Mouse (Mus musculus): ENCODE measurements around the gene Pafah1b1.

The Pafah1b1 gene

GRCm38 (mm10) chr11:74724235-74724791 lies at the start of gene Pafah1b1:
TSS of gene Pafah1b1 (minus strand) at chr11:74724670.
- peak; percentile 35 for DNase-seq (ENCODE audit: extremely low read depth, low read depth)

DNA sequence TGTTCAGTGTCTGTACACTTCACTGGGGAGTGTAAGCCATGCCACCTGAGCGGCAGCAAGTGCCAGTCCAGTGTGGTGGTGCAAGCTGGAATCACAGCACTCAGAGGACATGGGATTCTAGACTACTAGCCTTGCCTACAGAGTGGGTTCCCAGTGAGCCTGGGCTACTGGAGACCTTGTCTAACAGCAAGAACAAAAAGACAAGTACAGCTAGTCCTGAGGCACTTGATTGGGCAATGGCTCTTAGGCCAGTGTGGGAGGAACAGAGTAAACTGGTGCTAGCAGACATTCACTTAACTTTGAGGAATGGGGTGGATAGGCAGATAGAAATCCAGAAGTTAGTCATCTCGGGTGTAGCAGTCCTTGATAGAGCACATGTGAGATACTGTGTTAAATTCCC lies 47.9 kb upstream of the Pafah1b1 start:
- DNase-seq (ENCODE audit: extremely low read depth, low read depth) = no peak

GRCm38 (mm10) chr11:74771650-74772049 lies 47.2 kb upstream of the Pafah1b1 start:
- DNase-seq (ENCODE audit: extremely low read depth, low read depth) = peak; percentile 6

- peak; percentile 23 for DNase-seq (ENCODE audit: extremely low read depth, low read depth)
These were observed 46.8 kb upstream of the Pafah1b1 start for GRCm38 (mm10) chr11:74771234-74771633.

GRCm38 (mm10) chr11:74770595-74771207 lies 46.2 kb upstream of the Pafah1b1 start, which contains the start of gene Mettl16:
TSS of gene Mettl16 (plus strand) at chr11:74770830.
- DNase-seq (ENCODE audit: extremely low read depth, low read depth) = peak; percentile 93

DNA sequence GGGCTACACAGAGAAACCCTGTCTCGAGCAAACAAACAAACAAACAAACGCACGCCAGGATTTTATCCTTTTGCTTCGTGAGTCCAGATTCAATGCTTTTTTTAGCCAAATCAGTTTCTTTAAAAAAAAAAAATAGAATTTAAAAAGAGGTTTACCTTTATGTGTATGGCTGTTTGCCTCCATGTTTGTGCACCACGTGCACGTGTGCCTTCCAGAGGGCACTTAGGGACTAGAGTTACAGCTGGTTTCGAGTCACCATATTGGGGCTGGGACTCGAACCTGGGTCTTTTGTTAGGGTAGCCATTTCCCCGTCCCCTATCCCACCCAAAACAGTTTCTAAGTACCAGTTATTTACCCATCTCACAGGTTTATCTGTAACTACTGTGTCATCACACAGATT lies 45.6 kb upstream of the Pafah1b1 start:
- DNase-seq (ENCODE audit: extremely low read depth, low read depth) = no peak

GRCm38 (mm10) chr11:74768045-74768444 lies 43.6 kb upstream of the Pafah1b1 start:
- DNase-seq (ENCODE audit: extremely low read depth, low read depth) = peak; percentile 46

DNA sequence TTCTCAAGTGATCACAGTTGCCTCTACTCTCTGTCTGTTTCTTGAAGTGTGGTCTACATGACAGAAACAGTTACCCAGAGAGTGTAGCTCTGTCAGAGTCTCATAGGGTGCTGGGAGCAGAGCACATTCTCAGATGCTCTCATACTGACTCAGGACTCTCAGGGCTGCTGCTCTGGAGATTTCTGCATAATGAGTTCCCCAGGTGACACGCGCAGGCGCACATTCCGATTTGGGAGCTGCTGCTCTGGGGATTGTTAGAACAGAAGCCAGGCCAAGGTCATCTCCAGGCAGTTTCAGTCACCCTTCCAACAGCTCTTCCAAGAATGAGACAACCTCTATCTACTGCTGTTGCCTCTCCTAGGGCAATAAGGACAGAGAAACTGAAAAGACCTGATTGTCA lies 43.0 kb upstream of the Pafah1b1 start:
- DNase-seq (ENCODE audit: extremely low read depth, low read depth) = no peak

DNA sequence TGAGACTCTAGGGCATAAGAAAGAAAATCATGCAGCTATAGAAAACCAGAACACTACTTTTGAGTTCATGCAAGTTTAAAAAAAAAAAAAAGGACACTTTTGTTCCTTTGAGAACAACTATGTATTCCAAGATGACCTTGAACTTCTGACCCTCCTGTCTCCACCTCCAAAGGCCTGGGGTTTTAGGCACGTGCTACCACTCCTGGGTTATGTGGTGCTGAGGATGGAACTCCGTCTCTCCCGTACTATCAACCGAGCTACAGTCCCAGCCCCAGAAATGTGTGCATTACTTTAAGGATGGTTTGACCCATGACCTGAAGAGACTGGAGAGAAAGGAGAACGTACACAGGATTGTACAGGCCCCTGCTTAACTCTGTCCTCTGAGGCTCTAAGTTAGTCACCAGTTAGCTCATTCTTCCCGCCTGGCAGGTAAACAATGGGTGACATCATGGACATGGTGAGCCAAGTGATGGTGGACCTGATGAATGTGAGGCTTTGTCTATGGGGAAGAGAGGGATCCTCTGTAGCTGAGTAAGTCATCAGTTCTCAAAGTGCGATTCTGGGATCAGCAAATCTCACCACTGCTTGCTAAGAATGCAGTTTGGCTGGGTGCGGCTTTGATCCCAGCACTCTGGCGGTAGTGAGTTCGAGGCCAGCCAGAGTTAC lies 39.6 kb upstream of the Pafah1b1 start:
- DNase-seq (ENCODE audit: extremely low read depth, low read depth) = no peak

GRCm38 (mm10) chr11:74761011-74761705 lies 36.7 kb upstream of the Pafah1b1 start:
- no peak for DNase-seq (ENCODE audit: extremely low read depth, low read depth)

GRCm38 (mm10) chr11:74756631-74757030 lies 32.2 kb upstream of the Pafah1b1 start:
- DNase-seq (ENCODE audit: extremely low read depth, low read depth) = no peak

DNA sequence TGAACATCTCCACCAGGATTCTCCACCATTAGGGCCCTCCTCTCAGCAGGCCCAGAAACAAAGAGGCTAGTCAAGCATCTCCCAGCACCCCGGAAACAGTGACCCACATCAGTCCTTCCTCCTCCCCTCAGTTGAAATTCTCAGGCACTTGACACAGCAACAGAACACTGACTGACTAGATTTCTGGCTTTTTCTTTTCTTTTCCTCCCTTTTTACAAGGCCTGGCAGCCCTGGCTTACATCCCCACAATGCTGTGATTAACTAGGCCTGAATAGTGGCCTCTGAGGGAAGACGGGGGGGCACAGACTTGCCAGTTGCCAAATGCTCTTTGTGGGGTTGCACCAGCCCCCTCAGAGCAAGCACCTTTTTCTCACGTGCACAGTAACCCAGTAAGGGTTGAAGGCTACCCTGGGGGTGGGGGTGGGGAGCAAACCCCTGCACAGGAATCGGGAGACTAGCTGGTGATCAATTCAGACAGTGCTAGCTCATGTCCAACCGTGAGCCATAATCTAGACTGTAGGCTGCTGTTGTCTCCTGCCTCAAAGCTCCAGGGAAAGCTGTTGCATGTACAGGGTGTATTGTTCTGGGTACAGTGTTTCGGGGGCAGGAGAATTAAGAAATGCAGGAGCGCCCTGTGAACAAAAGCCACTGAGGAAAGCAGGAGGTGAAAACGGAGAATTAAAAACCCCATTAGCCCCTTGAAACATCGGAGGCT lies 27.0 kb upstream of the Pafah1b1 start:
- DNase-seq (ENCODE audit: extremely low read depth, low read depth) = no peak

- no peak for DNase-seq (ENCODE audit: extremely low read depth, low read depth)
These were observed 26.3 kb upstream of the Pafah1b1 start for GRCm38 (mm10) chr11:74750662-74751351.

DNA sequence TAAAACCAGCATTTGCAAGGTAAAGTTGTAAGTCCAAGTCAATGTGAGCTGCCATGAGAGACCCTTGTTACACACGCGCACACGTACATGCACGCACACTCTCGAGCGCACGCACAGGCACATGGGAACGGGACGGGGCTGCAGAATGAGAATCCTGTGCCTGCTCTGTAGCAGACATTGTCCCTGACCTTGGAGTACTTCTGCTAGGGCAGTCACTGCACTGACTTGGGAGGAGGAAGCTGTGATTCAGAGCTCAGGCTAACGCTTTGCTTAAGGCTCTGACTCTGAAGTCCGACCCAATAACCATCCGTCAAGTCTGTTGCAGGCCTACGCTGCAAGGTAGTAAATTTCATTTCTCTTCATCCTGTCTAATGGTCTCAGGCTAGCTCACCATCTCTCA lies 24.8 kb upstream of the Pafah1b1 start:
- DNase-seq (ENCODE audit: extremely low read depth, low read depth) = no peak

DNA sequence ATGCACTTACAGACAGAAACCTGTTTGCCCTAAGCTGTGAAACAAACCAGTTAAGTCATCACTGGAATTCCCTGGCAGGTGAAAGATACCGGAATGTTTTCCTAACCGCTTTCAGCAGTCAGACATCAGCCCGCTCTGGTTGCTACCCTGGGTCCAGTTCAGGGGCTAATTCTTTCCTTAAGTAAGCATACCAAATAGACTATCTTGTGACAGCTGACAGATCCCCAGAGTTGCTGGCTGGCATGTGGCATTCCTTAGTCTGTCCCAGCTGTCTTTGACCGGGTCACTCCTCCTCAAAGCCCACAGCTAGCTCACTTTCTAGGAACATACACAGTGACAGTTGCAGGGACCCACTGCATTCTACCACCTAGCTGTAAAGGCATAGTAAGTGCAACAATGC lies 23.6 kb upstream of the Pafah1b1 start:
- DNase-seq (ENCODE audit: extremely low read depth, low read depth) = no peak

DNA sequence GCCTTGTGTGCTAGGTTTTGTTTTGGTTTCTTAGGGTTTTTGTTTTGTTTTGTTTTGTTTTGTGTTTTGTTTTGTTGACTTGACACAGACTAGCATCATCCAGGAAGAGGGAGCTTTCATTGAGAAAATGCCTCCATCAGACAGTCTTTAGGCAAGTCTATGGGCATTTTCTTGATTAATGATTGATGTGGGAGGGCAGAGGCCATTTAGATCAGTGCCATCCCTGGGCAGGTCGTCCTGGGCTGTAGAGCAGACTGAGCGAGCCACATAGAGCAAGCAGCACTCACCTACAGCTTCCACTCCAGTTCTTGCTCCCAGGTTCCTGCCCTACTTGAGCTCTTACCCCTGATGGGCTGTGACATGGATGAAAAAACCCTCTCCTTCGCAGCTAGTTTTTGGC lies 13.4 kb upstream of the Pafah1b1 start:
- DNase-seq (ENCODE audit: extremely low read depth, low read depth) = no peak

- no peak for DNase-seq (ENCODE audit: extremely low read depth, low read depth)
These were observed 10.4 kb upstream of the Pafah1b1 start for GRCm38 (mm10) chr11:74734917-74735316.

DNA sequence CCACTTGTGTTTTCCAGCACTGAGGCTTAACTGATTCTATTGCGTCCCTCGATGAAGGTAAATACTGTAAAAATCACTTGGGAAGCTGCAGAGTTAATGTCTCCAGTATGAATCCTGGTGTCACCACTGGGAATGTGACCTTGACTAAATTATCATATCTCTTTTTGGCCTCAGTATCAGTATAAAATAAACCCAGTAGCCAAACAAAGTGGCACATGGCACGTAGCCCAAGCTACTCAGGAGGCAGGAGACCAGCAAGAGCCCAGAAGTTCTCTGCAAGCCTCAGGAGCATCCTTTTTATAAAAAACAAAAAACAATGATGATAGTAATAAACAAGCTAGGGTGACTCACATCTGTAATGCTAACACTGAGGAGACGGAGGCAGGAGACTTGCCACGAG lies 711 bp upstream of the Pafah1b1 start:
- DNase-seq (ENCODE audit: extremely low read depth, low read depth) = no peak

DNA sequence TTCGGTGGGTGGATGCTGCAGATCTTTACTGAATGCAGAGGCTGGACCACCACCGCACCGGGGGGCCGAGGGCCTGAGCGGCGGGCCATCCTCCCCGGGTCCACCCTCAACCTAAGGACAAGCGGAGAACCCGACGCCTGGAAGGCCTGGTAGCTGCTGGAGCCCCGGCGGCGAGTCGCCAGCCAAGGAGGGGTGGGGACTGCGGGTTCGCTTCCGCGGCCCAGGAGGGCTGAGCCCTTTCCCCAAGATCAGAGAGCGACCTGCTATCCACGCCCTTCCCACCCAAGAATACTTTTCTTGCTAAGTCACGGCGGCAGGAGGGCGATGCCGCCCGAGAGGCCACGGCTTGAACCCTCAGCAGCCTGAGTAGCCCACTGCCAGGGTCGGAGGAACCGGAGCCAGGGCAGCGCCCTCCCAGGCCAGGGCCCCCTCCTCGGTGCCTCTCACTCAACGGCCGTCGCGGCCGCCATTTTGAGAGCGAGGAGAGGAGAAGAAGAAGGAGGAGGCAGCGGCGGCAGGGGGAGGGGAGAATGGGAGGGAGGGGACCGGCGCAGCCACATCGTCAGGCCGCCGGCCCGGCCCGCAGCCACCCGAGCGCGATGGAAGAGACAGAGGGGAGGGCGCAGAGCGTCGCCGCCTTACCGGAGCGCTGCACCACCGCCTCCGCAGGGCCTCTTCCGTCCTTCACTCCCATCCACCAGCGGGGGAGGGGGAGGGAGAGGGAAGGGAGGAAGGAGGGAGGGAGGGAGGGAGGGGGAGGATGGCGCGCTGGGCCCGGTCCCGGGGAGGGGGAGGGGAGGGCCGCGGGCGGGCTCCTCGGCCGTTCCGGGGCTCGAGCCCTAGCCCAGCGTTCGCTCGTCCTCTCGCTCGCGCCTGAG lies 874 bp downstream of the Pafah1b1 start:
- peak; percentile 50 for DNase-seq (ENCODE audit: extremely low read depth, low read depth)

DNA sequence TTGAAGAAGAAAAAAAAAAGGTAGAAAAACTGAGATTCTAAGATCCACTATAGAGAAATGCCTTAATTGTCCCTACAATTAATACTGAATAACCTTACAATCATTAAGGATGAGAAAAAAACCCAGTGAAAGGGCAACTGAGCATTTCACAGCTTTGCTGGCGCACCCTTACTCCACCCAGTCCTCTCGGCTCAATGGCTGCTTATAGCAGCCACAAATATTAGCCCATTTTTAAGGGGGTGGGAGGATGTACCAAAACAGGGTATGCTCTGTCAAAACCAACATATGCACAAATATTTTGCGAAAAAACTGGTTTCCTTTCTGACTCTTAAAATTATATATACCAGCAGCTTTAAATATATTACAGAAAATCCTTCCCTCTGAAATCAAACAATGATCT lies 2.5 kb downstream of the Pafah1b1 start:
- no peak for DNase-seq (ENCODE audit: extremely low read depth, low read depth)
